Mouse (Mus musculus) embryonic facial prominence, embryonic 14.5 days (tissue): Measurements from ENCODE around the gene Krtap13-1. TPM values are rescaled to one million over a fixed set of nuclear protein-coding genes. Genes with fewer than 3 reads are reported as not detected.

Source experiments
- ATAC-seq: fragments of 200-750 bp; cut with Nextera tagmentation; 2 replicates; pipeline ENCODE4 v1.8.0; 2017; ENCODE audit warnings: low read depth, moderate number of reproducible peaks, moderate TSS enrichment
- DNase-seq: peaks from one replicate; pipeline ENCODE4 v3.0.0-alpha.2; 2015; ENCODE audit warnings: low spot score
- H3K27ac ChIP-seq: fragments of 300-500 bp; sonication (generic); replicated peaks from 2 replicates; pipeline ENCODE4 v1.5.1; 2014; ENCODE audit warnings: low read depth, mild to moderate bottlenecking, low read length, moderate library complexity
- H3K27me3 ChIP-seq: fragments of 300-500 bp; sonication (generic); replicated peaks from 2 replicates; pipeline ENCODE4 v1.6.1; 2014; ENCODE audit warnings: low read length; ENCODE audit not compliant: control insufficient read depth, insufficient read depth
- H3K36me3 ChIP-seq: fragments of 300-500 bp; sonication (generic); 2 replicates; pipeline ENCODE4 v1.6.1; 2014; ENCODE audit warnings: low read length, mixed read lengths; ENCODE audit not compliant: control insufficient read depth, insufficient read depth
- H3K4me1 ChIP-seq: fragments of 300-500 bp; sonication (generic); 2 replicates; pipeline ENCODE4 v1.6.1; 2014; ENCODE audit warnings: antibody characterized with exemption, low read length; ENCODE audit not compliant: control insufficient read depth, insufficient read depth
- H3K4me2 ChIP-seq: fragments of 300-500 bp; sonication (generic); 2 replicates; pipeline ENCODE4 v1.6.1; 2014; ENCODE audit warnings: low read depth, mild to moderate bottlenecking, low read length, moderate library complexity, mixed read lengths
- H3K4me3 ChIP-seq: fragments of 300-500 bp; sonication (generic); 2 replicates; pipeline ENCODE4 v1.5.1; 2014; ENCODE audit warnings: low read depth, mild to moderate bottlenecking, low read length
- H3K9ac ChIP-seq: fragments of 300-500 bp; sonication (generic); 2 replicates; pipeline ENCODE4 v1.6.1; 2014; ENCODE audit warnings: low read depth, mild to moderate bottlenecking, low read length, moderate library complexity, mixed read lengths
- H3K9me3 ChIP-seq: fragments of 300-500 bp; sonication (generic); 2 replicates; pipeline ENCODE4 v1.6.1; 2016; ENCODE audit warnings: low read length; ENCODE audit not compliant: control insufficient read depth
- WGBS: fragments of 180-500 bp; shearing (Covaris S2); extraction: QIAGEN DNeasy Blood & Tissue Kit; methylation state at CpG from one replicate; pipeline ENCODE4 v1.1.7; 2014; 5-methylcytosine and 5-hydroxymethylcytosine counted together
- polyA plus RNA-seq: library from polyadenylated mRNA; unstranded; fragments of >200 nt; fragmentation: Nextera tagmentation; extraction: Ambion mirVana; gene quantifications from 2 replicates; pipeline ENCODE4 v1.2.1, GENCODE M21; 2014

Gene Krtap13-1
- not detected in 2 replicates for polyA plus RNA-seq

DNA sequence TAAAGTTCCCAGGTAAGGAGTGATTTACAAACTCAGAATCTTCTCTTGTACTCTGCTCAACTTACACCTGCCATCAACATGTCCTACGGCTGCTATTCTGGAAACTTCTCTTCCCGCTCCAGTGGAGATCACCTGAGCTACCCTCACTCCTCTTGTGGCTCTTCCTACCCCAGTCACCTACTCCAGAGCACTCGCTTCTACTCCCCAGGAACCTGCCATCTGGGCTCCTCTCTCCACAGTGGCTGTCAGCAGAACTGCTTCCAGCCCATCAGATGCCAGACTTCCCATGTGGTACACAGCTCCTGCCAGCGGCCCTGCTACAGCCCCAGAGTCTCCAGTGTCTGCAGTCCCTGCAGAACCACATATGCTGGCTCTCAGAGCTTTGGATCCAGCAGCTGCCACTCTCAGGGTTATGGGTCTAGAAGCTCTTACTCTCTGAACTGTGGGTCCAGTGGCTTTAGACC, at the start of gene Krtap13-1:
Gene Krtap13-1 (plus strand): TSS at position 51 of the 464 bp plus-strand sequence.
- DNase-seq: no peak
- H3K4me1 ChIP-seq: no peaks in the 10 kb centered on the region
- H3K4me2 ChIP-seq: no peak within 1 kb of the TSS
- H3K27me3 ChIP-seq: no peaks in the 10 kb centered on the region
- no peaks in the 10 kb centered on the region for H3K9me3 ChIP-seq
- no peaks in the 10 kb centered on the region for H3K36me3 ChIP-seq
- H3K4me3 ChIP-seq: no peak within 1 kb of the TSS
- no peak within 1 kb of the TSS for H3K27ac ChIP-seq
- 72% methylated on average over 4 of the region's 4 CpGs for WGBS
- H3K9ac ChIP-seq: no peak within 1 kb of the TSS
- ATAC-seq: no peak

DNA sequence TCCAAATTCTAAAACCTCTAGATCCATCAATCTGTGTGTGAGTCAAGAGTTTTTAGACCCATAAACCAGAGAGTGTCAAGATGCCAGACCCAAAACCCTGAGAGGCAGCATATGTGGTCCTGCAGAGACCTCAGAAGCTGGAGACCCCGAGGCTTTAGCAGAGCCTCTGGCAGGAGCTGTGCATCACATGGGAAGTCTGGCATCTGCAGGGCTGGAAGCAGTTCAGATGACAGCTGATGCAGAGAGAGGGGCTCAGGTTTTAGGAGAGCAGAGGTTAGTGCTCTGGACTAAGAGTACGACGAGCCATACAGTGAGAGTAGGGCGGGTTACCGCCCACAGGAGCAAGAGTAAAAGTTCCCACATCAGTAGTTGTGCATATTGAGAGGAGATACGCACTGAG, 49.6 kb upstream of the Krtap13-1 start:
- no peaks in the 10 kb centered on the region for H3K9me3 ChIP-seq
- no peak overlapping the region for H3K4me3 ChIP-seq
- H3K4me1 ChIP-seq: no peaks in the 10 kb centered on the region
- no peaks in the 10 kb centered on the region for H3K36me3 ChIP-seq
- no peaks in the 10 kb centered on the region for H3K27me3 ChIP-seq
- H3K9ac ChIP-seq: no peak overlapping the region
- ATAC-seq (no peak), DNase-seq (no peak)
- no peak overlapping the region for H3K4me2 ChIP-seq
- H3K27ac ChIP-seq: no peak overlapping the region
- WGBS: 68% methylated on average over 6 of the region's 6 CpGs

DNA sequence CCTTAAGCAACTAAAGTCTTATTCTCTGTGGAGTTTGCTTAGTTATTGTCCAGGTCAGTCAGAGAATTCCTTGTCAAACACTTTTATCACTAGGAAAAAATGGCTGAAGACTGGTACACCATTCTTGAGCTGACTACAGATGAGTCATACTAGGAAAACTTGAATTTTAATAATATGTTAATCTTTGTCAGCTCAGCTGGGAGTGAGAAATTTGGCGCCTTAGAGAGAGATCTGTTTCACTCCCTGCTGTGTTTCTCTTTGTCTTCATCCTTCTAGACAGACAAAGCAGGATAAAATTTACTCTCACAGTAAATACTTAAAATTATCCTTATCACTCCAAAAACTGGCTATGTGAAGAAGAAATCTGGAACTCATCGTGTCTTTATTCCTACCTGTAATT, 47.4 kb upstream of the Krtap13-1 start:
- Histone ChIP-seq H3K4me2 (no peak overlapping the region), H3K27ac (no peak overlapping the region), H3K9me3 (no peaks in the 10 kb centered on the region), H3K9ac (no peak overlapping the region), H3K4me3 (no peak overlapping the region), H3K4me1 (no peaks in the 10 kb centered on the region), H3K27me3 (no peaks in the 10 kb centered on the region), H3K36me3 (no peaks in the 10 kb centered on the region)
- ATAC-seq (no peak), DNase-seq (no peak)
- WGBS: 58% methylated on average over 2 of the region's 2 CpGs

DNA sequence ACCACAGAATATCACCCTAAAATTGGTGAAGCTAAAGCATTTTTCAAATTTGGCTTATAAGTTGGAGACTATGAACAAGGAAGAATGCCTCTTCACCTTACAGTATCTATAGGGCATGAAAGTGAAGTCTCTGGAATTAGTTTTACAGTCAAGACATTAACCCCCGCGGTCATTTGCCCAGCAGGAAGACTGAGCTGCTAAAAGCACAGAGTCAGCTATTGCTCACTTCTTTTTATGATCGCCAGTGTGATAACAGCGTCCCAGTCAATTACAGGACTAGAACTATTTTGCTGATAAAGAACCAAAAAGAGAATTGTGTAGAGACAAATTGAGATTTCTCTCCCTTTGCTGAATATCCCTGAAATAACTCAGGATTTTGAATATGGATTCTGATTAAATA, 32.4 kb upstream of the Krtap13-1 start:
- no peak overlapping the region for H3K4me2 ChIP-seq
- 84% methylated on average over 4 of the region's 4 CpGs for WGBS
- H3K9me3 ChIP-seq: no peaks in the 10 kb centered on the region
- ATAC-seq (no peak), DNase-seq (no peak)
- no peak overlapping the region for H3K27ac ChIP-seq
- peaks cover 4% of the 10 kb centered on the region; the same call in 1 of the 2 replicates for H3K4me1 ChIP-seq
- H3K9ac ChIP-seq: no peak overlapping the region
- no peak overlapping the region for H3K4me3 ChIP-seq
- no peaks in the 10 kb centered on the region for H3K36me3 ChIP-seq
- no peaks in the 10 kb centered on the region for H3K27me3 ChIP-seq

DNA sequence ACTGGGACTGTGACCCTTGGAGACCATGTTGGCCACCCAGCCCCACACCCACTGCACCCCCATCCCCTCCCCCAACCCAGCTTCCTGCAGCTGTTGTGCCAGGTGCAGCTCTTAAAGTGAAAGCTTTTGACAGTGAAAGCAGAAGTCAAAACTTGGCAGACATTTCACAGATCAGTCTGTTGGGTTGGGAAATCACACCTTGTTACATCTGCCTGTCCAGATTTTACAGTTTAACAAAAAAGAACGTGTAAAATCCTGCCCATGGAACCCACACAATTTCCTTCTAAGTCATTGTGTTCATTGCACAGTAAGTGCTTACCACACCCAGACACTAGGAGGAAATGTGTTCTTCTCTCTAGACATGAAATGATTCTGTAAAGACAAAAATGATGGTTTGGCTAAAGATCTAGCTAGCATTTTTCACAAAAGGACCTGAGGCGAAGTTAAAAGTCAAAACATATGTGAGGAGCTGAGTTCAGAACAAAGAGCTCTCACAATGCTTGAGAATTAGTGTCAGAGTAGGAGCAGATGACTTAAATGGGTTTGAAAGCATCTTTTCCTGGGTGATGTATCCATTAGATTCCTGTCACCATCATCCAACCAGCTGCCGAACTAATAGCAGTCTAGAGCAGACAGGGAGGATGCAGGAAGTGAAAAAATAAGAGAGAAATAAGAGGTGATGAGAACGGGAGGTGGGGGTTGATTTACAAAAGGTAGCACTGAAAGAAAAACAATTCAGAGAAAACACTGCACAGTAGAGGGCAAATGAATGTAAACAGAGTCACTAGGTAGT, 27.4 kb upstream of the Krtap13-1 start:
- Histone ChIP-seq H3K9me3 (no peaks in the 10 kb centered on the region), H3K4me3 (no peak overlapping the region), H3K9ac (no peak overlapping the region), H3K4me1 (peaks cover 4% of the 10 kb centered on the region; the same call in 1 of the 2 replicates), H3K4me2 (no peak overlapping the region), H3K36me3 (no peaks in the 10 kb centered on the region), H3K27me3 (no peaks in the 10 kb centered on the region), H3K27ac (no peak overlapping the region)
- WGBS: 19% methylated on average over 4 of the region's 4 CpGs
- peak; percentile 85 for DNase-seq
- ATAC-seq: peak; percentile 71

DNA sequence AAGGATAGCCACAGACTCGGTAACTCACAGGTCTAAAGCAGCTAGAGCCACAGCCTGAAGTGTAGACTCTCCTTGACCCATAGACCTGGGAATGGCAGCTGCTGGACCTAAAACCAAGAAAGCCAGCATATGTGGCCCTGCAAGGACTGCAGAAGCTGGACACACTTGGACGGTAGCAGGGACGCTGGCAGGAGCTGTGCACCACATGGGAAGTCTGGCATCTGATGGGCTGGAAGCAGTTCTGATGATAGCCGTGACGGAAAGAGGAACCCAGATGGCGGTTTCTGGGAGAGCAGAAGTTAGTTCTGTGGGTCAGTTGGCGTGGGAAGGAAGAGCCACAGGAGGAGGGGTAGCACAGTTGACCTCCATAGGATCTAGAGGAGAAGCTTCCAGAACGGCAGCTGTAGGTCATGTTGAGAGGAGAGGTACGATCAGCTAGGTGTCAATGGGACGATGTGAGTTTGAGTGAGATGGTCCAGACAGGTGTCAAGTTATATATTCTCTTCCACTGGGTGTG, 21.1 kb upstream of the Krtap13-1 start, which contains the start of gene 2310061N02Rik:
Gene 2310061N02Rik (minus strand): TSS at position 467 of the 517 bp plus-strand sequence.
- no peak for ATAC-seq
- Histone ChIP-seq H3K9me3 (no peaks in the 10 kb centered on the region), H3K9ac (no peak within 1 kb of the TSS), H3K4me3 (no peak within 1 kb of the TSS), H3K36me3 (no peaks in the 10 kb centered on the region), H3K27ac (no peak within 1 kb of the TSS), H3K27me3 (no peaks in the 10 kb centered on the region), H3K4me1 (no peaks in the 10 kb centered on the region), H3K4me2 (no peak within 1 kb of the TSS)
- no peak for DNase-seq
- WGBS: 86% methylated on average over 10 of the region's 10 CpGs

DNA sequence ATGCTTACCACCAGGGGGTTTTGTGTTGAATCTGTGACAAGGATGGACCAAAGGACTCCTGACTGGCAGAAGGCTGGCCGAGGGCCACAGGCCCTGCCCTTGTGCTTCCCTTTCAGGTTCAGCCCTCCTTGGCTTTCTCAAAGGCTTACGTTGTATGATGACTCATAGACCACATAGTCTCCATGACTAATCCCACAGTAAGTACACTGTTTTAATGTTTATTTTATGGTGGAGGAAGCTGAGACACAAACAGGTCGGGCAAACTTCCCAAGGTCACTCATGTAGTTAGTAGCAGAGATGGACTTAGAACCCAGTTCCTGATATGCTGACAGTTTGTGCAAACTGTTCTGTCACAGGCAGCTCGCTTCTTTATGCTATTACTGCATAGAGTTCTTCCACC, 17.9 kb upstream of the Krtap13-1 start:
- WGBS: 67% methylated on average over 4 of the region's 4 CpGs
- no peak overlapping the region for H3K27ac ChIP-seq
- ATAC-seq: no peak

DNA sequence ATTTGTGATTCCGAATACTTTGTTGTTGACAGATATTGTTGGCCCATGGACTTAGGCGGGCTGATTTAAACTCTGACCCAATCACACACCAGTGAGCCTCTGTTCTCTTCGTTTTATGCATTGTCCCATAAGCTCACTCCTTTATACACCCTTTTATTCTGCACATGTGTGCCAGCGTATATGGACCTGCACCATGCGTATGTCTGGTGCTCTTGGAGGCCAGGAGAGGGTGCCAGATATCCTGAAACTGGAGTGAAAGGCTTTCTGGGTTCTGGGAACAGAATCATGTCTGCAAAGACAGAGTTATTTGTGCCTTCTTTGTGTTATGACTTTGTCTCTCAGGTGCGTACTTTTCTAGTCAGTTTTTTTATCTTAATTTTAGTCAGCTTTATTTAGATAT, 17.4 kb upstream of the Krtap13-1 start:
- DNase-seq (no peak), ATAC-seq (no peak)
- Histone ChIP-seq H3K27me3 (no peaks in the 10 kb centered on the region), H3K9me3 (no peaks in the 10 kb centered on the region), H3K36me3 (no peaks in the 10 kb centered on the region), H3K27ac (no peak overlapping the region), H3K4me1 (no peaks in the 10 kb centered on the region), H3K9ac (no peak overlapping the region), H3K4me2 (no peak overlapping the region), H3K4me3 (no peak overlapping the region)
- 79% methylated on average over 6 of the region's 6 CpGs for WGBS

More for the DNA sequence above, 17.9 kb upstream of the Krtap13-1 start:
- Histone ChIP-seq H3K9ac (no peak overlapping the region), H3K4me1 (no peaks in the 10 kb centered on the region), H3K4me2 (no peak overlapping the region), H3K36me3 (no peaks in the 10 kb centered on the region), H3K27me3 (no peaks in the 10 kb centered on the region), H3K9me3 (no peaks in the 10 kb centered on the region), H3K4me3 (no peak overlapping the region)
- DNase-seq: no peak
